Mouse (Mus musculus) myocyte (in vitro differentiated cells): ENCODE results near the gene Lyrm9. TPM values are rescaled to one million over a fixed set of nuclear protein-coding genes. Genes with fewer than 3 reads are reported as not detected.

Source experiments
- H3K27me3 ChIP-seq: one replicate; pipeline ENCODE4 v1.6.1; 2011; ENCODE audit not compliant: control insufficient read depth, insufficient read depth, insufficient read length
- H3K36me3 ChIP-seq: one replicate; pipeline ENCODE4 v1.6.1; 2011; ENCODE audit not compliant: control insufficient read depth, insufficient read depth
- H3K4me2 ChIP-seq: one replicate; pipeline ENCODE4 v1.6.1; 2011; ENCODE audit warnings: low read depth, control low read depth
- H3K4me3 ChIP-seq: one replicate; pipeline ENCODE4 v1.5.1; 2011; ENCODE audit warnings: mild to moderate bottlenecking, control low read depth, moderate library complexity
- H3K79me2 ChIP-seq: one replicate; pipeline ENCODE4 v1.6.1; 2011; ENCODE audit not compliant: control insufficient read depth, insufficient read depth
- H3ac ChIP-seq: one replicate; pipeline ENCODE4 v1.6.1; 2011; ENCODE audit not compliant: control insufficient read depth, insufficient read length
- CEBPB ChIP-seq: IDR thresholded peaks from 2 replicates; pipeline ENCODE4 v1.6.1; 2011; ENCODE audit warnings: mild to moderate bottlenecking, moderate library complexity; ENCODE audit not compliant: poor library complexity, insufficient read depth, severe bottlenecking
- E2F4 ChIP-seq: IDR thresholded peaks from one replicate; pipeline ENCODE4 v1.6.1; 2011; ENCODE audit warnings: mild to moderate bottlenecking, control low read depth, moderate library complexity; ENCODE audit not compliant: insufficient read depth
- MAX ChIP-seq: IDR thresholded peaks from one replicate; pipeline ENCODE4 v1.6.1; 2011; ENCODE audit warnings: low read depth, mild to moderate bottlenecking, control low read depth
- MYOD1 ChIP-seq, 3 experiments: IDR thresholded peaks; one replicate each; pipeline ENCODE4 v1.6.1; 2011; ENCODE audit warnings: control low read depth in 2 of 3, low read depth in 2 of 3, mild to moderate bottlenecking in 2 of 3, moderate library complexity in 1 of 3; ENCODE audit not compliant: insufficient read length in 2 of 3, control insufficient read depth in 1 of 3
- MYOG ChIP-seq, 3 experiments: IDR thresholded peaks; one replicate each; pipeline ENCODE4 v1.6.1; 2011; ENCODE audit warnings: control low read depth in 2 of 3, low read depth in 2 of 3, mild to moderate bottlenecking in 2 of 3; ENCODE audit not compliant: insufficient read length in 2 of 3, control insufficient read depth in 1 of 3, insufficient read depth in 1 of 3
- POLR2A ChIP-seq: IDR thresholded peaks from one replicate; pipeline ENCODE4 v1.6.1; 2011; ENCODE audit warnings: low read depth, mild to moderate bottlenecking, control low read depth, moderate library complexity; ENCODE audit not compliant: insufficient read length
- POLR2AphosphoS2 ChIP-seq: IDR thresholded peaks from one replicate; pipeline ENCODE4 v1.6.1; 2011; ENCODE audit warnings: low read depth, control low read depth; ENCODE audit not compliant: insufficient read length
- REST ChIP-seq: IDR thresholded peaks from one replicate; pipeline ENCODE4 v1.6.1; 2011; ENCODE audit warnings: mild to moderate bottlenecking, control low read depth, moderate library complexity; ENCODE audit not compliant: insufficient read depth, insufficient read length
- TCF12 ChIP-seq: IDR thresholded peaks from one replicate; pipeline ENCODE4 v1.6.1; 2011; ENCODE audit warnings: mild to moderate bottlenecking, control low read depth; ENCODE audit not compliant: poor library complexity, insufficient read depth, severe bottlenecking
- TCF3 ChIP-seq: IDR thresholded peaks from one replicate; pipeline ENCODE4 v1.6.1; 2011; ENCODE audit warnings: low read depth, control low read depth; ENCODE audit not compliant: insufficient read length
- polyA plus RNA-seq: library from polyadenylated mRNA; unstranded; fragments of >200 nt; fragmentation: generic; extraction: Trizol; gene quantifications from one replicate; pipeline ENCODE4 v1.2.1, GENCODE M21; 2012; ENCODE audit warnings: missing spikeins

The Lyrm9 gene
- polyA plus RNA-seq, 1 experiment, result 22.9 TPM

- H3ac ChIP-seq, result no peak overlapping the region
- peak overlapping the region; percentile 78 for H3K4me2 ChIP-seq
- H3K4me3 ChIP-seq, result peak overlapping the region; percentile 7
- 0 out of 2 replicates have a peak, but pooled peaks have one; percentile 8 for TF ChIP-seq CEBPB
- TF ChIP-seq POLR2A, result no peak
- TF ChIP-seq E2F4, result no peak
- no peaks in the 10 kb centered on the region for H3K27me3 ChIP-seq
- H3K36me3 ChIP-seq, result no peaks in the 10 kb centered on the region
- no peaks in the 10 kb centered on the region for H3K79me2 ChIP-seq
Measured at GRCm38 (mm10) chr11:78887102-78887971, 61.0 kb downstream of the Lyrm9 start.

GRCm38 (mm10) chr11:78889156-78889555 is 62.8 kb downstream of the Lyrm9 start:
- TF ChIP-seq MAX (no peak), MYOG (IDR thresholded peaks at IDR 0.05; ENCODE audit: control insufficient read depth in 1 of 3, insufficient read depth in 1 of 3, insufficient read length in 2 of 3, low read depth in 2 of 3) (no peak), MYOD1 (IDR thresholded peaks at IDR 0.05; ENCODE audit: control insufficient read depth in 1 of 3, insufficient read length in 2 of 3, low read depth in 2 of 3) (no peak), TCF3 (no peak), POLR2AphosphoS2 (no peak), REST (no peak), TCF12 (no peak)
- no peaks in the 10 kb centered on the region for H3K79me2 ChIP-seq
- no peak overlapping the region for H3K4me2 ChIP-seq

More at GRCm38 (mm10) chr11:78889156-78889555, 62.8 kb downstream of the Lyrm9 start:
- H3K27me3 ChIP-seq, result no peaks in the 10 kb centered on the region
- no peak overlapping the region for H3ac ChIP-seq
- H3K4me3 ChIP-seq, result no peak overlapping the region
- H3K36me3 ChIP-seq, result no peaks in the 10 kb centered on the region

Other genes with a start within 250 kb of the Lyrm9 start
- 5.0 TPM for gene Nlk, start 129.2 kb upstream of the Lyrm9 start, polyA plus RNA-seq
- 32.8 TPM for gene Ccnq, start 74.9 kb upstream of the Lyrm9 start, polyA plus RNA-seq
- 0.38 TPM for gene Nos2, start 94.2 kb downstream of the Lyrm9 start, polyA plus RNA-seq
- gene Lgals9, start 158.4 kb downstream of the Lyrm9 start, polyA plus RNA-seq, result 20.9 TPM